Mouse (Mus musculus) stomach, postnatal 0 days (tissue): Measurements from ENCODE around the gene Slc2a13. TPM values are rescaled to one million over a fixed set of nuclear protein-coding genes. Genes with fewer than 3 reads are reported as not detected.
A peak's percentile ranks its signal among the peaks of the same experiment; 100 is the strongest.

Experiments used
- ATAC-seq: fragments of 200-750 bp; cut with Nextera tagmentation; 2 replicates; pipeline ENCODE4 v1.8.0; 2017; ENCODE audit not compliant: low FRiP score, low TSS enrichment
- DNase-seq: peaks from one replicate; pipeline ENCODE4 v3.0.0-alpha.2; 2016; ENCODE audit warnings: low spot score
- H3K27ac ChIP-seq: fragments of 300-500 bp; sonication (generic); replicated peaks from 2 replicates; pipeline ENCODE4 v1.5.1; 2014; ENCODE audit warnings: mild to moderate bottlenecking, control low read depth
- H3K27me3 ChIP-seq: fragments of 300-500 bp; sonication (generic); 2 replicates; pipeline ENCODE4 v1.6.1; 2014; ENCODE audit warnings: low read length; ENCODE audit not compliant: control insufficient read depth, insufficient read depth
- H3K36me3 ChIP-seq: fragments of 300-500 bp; sonication (generic); 2 replicates; pipeline ENCODE4 v1.6.1; 2014; ENCODE audit warnings: low read length, mixed read lengths; ENCODE audit not compliant: control insufficient read depth, insufficient read depth
- H3K4me1 ChIP-seq: fragments of 300-500 bp; sonication (generic); replicated peaks from 2 replicates; pipeline ENCODE4 v1.6.1; 2014; ENCODE audit warnings: antibody characterized with exemption; ENCODE audit not compliant: control insufficient read depth, insufficient read depth
- H3K4me2 ChIP-seq: fragments of 300-500 bp; sonication (generic); replicated peaks from 2 replicates; pipeline ENCODE4 v1.6.1; 2014; ENCODE audit warnings: low read depth, mild to moderate bottlenecking, control low read depth, moderate library complexity
- H3K4me3 ChIP-seq: fragments of 300-500 bp; sonication (generic); 2 replicates; pipeline ENCODE4 v1.5.1; 2014; ENCODE audit warnings: low read depth, low read length, control low read depth
- H3K9ac ChIP-seq: fragments of 300-500 bp; sonication (generic); 2 replicates; pipeline ENCODE4 v1.6.1; 2014; ENCODE audit warnings: mild to moderate bottlenecking, low read length, control low read depth, mixed read lengths
- H3K9me3 ChIP-seq: fragments of 300-500 bp; sonication (generic); 2 replicates; pipeline ENCODE4 v1.6.1; 2016; ENCODE audit warnings: low read length; ENCODE audit not compliant: control insufficient read depth
- CTCF ChIP-seq: IDR thresholded peaks from 2 replicates; pipeline ENCODE4 v1.5.1; 2016; ENCODE audit warnings: antibody characterized with exemption, low read depth, mild to moderate bottlenecking, moderate library complexity
- EP300 ChIP-seq: optimal IDR thresholded peaks from 2 replicates; pipeline ENCODE3; 2016; ENCODE audit warnings: antibody characterized with exemption
- WGBS: fragments of 180-500 bp; shearing (Covaris S2); extraction: QIAGEN DNeasy Blood & Tissue Kit; methylation state at CpG from one replicate; pipeline ENCODE4 v1.1.7; 2014; 5-methylcytosine and 5-hydroxymethylcytosine counted together
- polyA plus RNA-seq: library from polyadenylated mRNA; unstranded; fragments of >200 nt; fragmentation: Nextera tagmentation; extraction: Ambion mirVana; gene quantifications from 2 replicates; pipeline ENCODE4 v1.2.1, GENCODE M21; 2015

The Slc2a13 gene
- polyA plus RNA-seq, 1 experiment from 2014 or later: 0.47 TPM

DNA sequence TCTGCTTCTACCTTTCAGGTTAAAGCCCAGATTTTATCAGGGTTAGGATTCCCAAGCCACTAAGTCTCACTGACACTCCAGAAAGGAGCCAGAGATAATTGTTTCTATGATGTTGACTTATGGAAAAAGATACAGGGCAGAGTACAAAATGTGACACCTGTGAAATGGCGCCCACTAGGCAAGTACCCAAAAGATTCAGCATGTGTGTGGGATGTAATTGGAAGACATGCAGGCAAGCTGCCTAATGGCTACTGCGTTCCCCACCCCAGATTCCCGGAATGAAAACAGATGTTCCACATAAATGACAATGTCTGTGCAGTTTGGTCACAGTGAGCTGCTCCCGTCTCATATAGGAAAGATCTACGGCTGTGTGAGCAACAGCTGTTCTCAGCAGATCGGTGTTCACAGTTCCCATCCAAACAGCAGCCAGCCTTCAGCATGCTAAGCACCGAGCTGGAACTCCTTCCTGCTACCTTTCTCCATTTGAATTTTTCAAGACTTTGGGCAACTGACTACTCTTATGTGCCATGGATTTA, 201.1 kb downstream of the Slc2a13 start:
- H3K4me1 ChIP-seq: no peaks in the 10 kb centered on the region
- no peaks in the 10 kb centered on the region for H3K9me3 ChIP-seq
- no peak overlapping the region for H3K9ac ChIP-seq
- H3K36me3 ChIP-seq: no peaks in the 10 kb centered on the region
- no peaks in the 10 kb centered on the region for H3K27me3 ChIP-seq
- WGBS: 49% methylated on average over 7 of the region's 7 CpGs
- H3K4me3 ChIP-seq: no peak overlapping the region
- no peak overlapping the region for H3K4me2 ChIP-seq
- TF ChIP-seq EP300 (no peak), CTCF (no peak)
- DNase-seq (no peak), ATAC-seq (no peak)
- H3K27ac ChIP-seq: no peak overlapping the region

DNA sequence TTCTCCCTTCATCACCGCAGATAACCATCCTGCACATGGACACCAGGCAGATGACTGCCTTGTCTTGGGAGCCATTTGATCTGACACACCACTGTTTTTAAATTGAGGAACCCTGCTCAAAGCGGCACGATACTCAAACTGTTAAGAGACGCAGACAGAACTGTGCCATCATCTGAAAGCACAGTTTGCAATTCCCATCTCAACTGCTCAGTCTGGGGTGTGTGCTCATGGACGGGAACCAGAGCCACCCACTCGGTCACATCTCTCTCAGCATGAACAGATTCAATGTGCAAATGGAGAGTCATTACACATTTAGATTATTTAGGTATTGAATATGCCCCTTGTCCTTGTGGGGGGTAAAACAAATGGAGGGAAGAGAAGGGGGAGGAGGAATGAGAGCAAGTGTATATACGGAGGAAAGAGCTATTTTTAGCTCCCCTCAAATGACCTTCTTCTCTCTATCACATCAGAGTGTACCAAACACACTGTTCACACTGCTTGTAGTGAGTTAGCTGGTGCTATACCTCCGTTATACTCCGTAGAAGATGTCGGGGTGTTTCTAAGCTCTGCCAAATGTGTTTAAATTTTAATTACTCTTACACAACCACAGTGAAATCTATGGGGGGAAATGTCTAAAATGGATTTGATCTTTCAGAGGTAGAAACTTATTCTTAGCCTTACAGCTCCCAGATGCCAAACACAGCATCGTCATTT, 203.2 kb downstream of the Slc2a13 start:
- ATAC-seq (no peak), DNase-seq (no peak)
- no peak for TF ChIP-seq CTCF
- no peak for TF ChIP-seq EP300
- H3K27me3 ChIP-seq: no peaks in the 10 kb centered on the region
- no peaks in the 10 kb centered on the region for H3K36me3 ChIP-seq
- no peak overlapping the region for H3K4me3 ChIP-seq
- no peaks in the 10 kb centered on the region for H3K9me3 ChIP-seq
- 78% methylated on average over 11 of the region's 11 CpGs for WGBS
- H3K27ac ChIP-seq: no peak overlapping the region
- no peak overlapping the region for H3K4me2 ChIP-seq
- H3K4me1 ChIP-seq: no peaks in the 10 kb centered on the region
- no peak overlapping the region for H3K9ac ChIP-seq

DNA sequence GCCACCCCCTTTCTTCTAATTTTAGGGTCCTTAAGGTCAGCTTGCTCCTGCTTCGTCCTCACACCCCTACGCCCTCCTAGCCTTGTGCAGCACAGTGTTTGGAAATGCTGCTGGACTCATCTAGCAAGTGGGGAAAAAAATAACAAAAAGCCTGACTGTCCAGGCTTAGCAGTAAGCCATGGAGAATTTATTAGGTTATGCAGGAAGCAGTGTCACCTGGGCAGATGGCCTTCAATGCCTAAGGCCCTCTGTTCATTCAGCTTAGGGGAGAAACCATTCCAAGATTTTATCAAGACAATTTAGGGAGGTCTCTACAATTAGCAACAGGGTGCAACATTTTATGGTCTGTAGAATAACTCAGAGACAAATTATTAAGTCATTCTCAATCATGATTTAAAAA, 212.6 kb downstream of the Slc2a13 start:
- Histone ChIP-seq H3K27me3 (no peaks in the 10 kb centered on the region), H3K4me3 (no peak overlapping the region), H3K4me2 (no peak overlapping the region), H3K27ac (no peak overlapping the region), H3K36me3 (no peaks in the 10 kb centered on the region), H3K4me1 (no peaks in the 10 kb centered on the region), H3K9ac (no peak overlapping the region), H3K9me3 (no peaks in the 10 kb centered on the region)
- 54% methylated on average over 2 of the region's 2 CpGs for WGBS
- ATAC-seq: no peak
- TF ChIP-seq EP300 (no peak), CTCF (no peak)
- no peak for DNase-seq

DNA sequence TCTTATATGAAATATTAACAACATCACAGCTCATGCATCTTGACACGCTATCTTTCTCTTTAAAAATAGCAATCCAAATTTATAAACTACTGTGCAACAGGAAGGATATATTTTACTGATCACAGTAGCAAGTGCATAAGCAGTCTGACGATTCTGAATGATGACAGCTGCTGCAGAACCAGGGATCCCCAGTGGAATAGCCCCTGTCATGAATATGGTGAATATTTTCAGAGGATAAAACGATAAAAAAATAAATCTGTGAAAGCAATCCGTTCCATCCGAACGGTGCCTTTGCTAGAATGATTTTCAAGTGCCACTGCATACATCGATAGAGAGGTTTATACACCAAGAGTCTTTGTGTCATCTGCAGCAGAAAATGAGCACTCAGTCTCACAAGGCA, 222.1 kb downstream of the Slc2a13 start:
- ATAC-seq (no peak), DNase-seq (no peak)
- no peaks in the 10 kb centered on the region for H3K4me1 ChIP-seq
- no peak overlapping the region for H3K4me3 ChIP-seq
- H3K36me3 ChIP-seq: no peaks in the 10 kb centered on the region
- H3K9me3 ChIP-seq: no peaks in the 10 kb centered on the region
- no peak overlapping the region for H3K27ac ChIP-seq
- no peaks in the 10 kb centered on the region for H3K27me3 ChIP-seq
- 75% methylated on average over 7 of the region's 7 CpGs for WGBS
- TF ChIP-seq CTCF: no peak
- no peak for TF ChIP-seq EP300
- H3K4me2 ChIP-seq: no peak overlapping the region
- H3K9ac ChIP-seq: no peak overlapping the region

DNA sequence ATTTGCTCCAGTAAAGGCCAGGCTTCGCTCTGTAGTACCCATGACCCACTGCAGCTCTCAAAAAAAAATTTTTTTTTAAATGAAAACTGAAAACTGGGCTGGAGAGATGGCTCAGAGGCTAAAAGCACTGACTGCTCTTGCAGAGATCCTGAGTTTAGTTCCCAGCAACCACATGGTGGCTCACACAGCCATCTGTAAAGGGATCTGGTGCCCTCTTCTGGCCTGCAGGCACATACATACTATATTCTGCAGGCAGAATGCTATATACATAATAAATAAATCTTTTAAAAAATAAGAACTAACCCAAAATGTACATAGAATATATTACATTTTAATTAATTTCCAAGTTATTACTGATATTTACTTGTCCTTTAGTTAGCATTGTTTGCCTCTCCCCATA, 234.7 kb downstream of the Slc2a13 start:
- no peak overlapping the region for H3K4me2 ChIP-seq
- ATAC-seq (no peak), DNase-seq (no peak)
- H3K4me3 ChIP-seq: no peak overlapping the region
- H3K27ac ChIP-seq: no peak overlapping the region
- no peaks in the 10 kb centered on the region for H3K36me3 ChIP-seq
- H3K27me3 ChIP-seq: no peaks in the 10 kb centered on the region
- no peak overlapping the region for H3K9ac ChIP-seq
- peak; percentile 62 for TF ChIP-seq CTCF
- no peak for TF ChIP-seq EP300
- no peaks in the 10 kb centered on the region for H3K4me1 ChIP-seq
- H3K9me3 ChIP-seq: no peaks in the 10 kb centered on the region
- WGBS: 100% methylated on average over 1 of the region's 1 CpGs

GRCm38 (mm10) chr15:91334416-91334900, 238.6 kb downstream of the Slc2a13 start:
- Histone ChIP-seq H3K4me1 (no peaks in the 10 kb centered on the region), H3K4me3 (no peak overlapping the region), H3K27ac (no peak overlapping the region), H3K9ac (no peak overlapping the region), H3K27me3 (no peaks in the 10 kb centered on the region), H3K4me2 (no peak overlapping the region), H3K9me3 (no peaks in the 10 kb centered on the region), H3K36me3 (no peaks in the 10 kb centered on the region)
- no peak for TF ChIP-seq EP300
- no peak for TF ChIP-seq CTCF
- WGBS: 82% methylated on average over 6 of the region's 6 CpGs
- DNase-seq (no peak), ATAC-seq (no peak)
